Mouse (Mus musculus): Measurements from ENCODE around the gene Rbfox1. TPM values are rescaled to one million over a fixed set of nuclear protein-coding genes. Genes with fewer than 3 reads are reported as not detected.

Rbfox1 gene
- total and polyA plus RNA-seq, 2 experiments from 2014 or later: 129 to 214 TPM

DNA sequence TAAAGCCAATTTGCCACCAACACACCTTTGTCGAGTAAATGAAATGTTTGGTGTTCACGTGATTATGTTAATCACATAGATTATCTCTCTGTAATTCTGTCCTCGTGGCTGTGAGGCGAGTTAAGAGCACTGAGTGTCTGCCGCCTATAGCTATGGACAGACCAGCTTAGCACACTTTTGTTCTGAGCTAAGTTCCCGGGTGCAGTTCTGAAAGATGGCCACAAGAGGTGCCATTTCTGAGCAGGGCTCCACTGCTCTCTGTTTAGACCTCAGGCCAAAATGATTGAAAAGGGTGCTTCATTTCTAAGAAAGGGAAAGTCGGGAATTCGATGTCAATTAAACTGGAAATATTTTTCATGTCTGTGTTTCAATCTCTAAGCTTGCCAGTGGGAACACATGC lies 617.1 kb downstream of the Rbfox1 start:
- WGBS: 22% methylated on average over 8 of the region's 8 CpGs
- Histone ChIP-seq H3K4me2 (ENCODE audit: low read depth) (no peak overlapping the region), H3K27ac (ENCODE audit: low read depth, low read length) (no peak overlapping the region), H3K27me3 (ENCODE audit: insufficient read depth, low read length) (no peaks in the 10 kb centered on the region), H3K36me3 (ENCODE audit: insufficient read depth) (no peaks in the 10 kb centered on the region), H3K4me1 (ENCODE audit: insufficient read depth) (no peaks in the 10 kb centered on the region), H3K4me3 (ENCODE audit: low read depth, low read length) (no peak overlapping the region), H3K9ac (no peak overlapping the region), H3K9me3 (ENCODE audit: low read length) (no peaks in the 10 kb centered on the region)
- ATAC-seq (peak; percentile 56), DNase-seq (peak; percentile 57)
- TF ChIP-seq CTCF (IDR thresholded peaks at IDR 0.05; ENCODE audit: low read depth): peak; percentile 79

- peak; percentile 82 for TF ChIP-seq CTCF (IDR thresholded peaks at IDR 0.05; ENCODE audit: low read depth)
- no peaks in the 10 kb centered on the region for H3K36me3 ChIP-seq (ENCODE audit: insufficient read depth)
- 54% methylated on average over 5 of the region's 5 CpGs for WGBS
- no peak overlapping the region for H3K27ac ChIP-seq (ENCODE audit: low read depth, low read length)
- H3K9ac ChIP-seq: no peak overlapping the region
- no peak overlapping the region for H3K4me3 ChIP-seq (ENCODE audit: low read depth, low read length)
- H3K27me3 ChIP-seq (ENCODE audit: insufficient read depth, low read length): no peaks in the 10 kb centered on the region
- peak; percentile 81 for DNase-seq
- no peak overlapping the region for H3K4me2 ChIP-seq (ENCODE audit: low read depth)
- H3K9me3 ChIP-seq (ENCODE audit: low read length): no peaks in the 10 kb centered on the region
- H3K4me1 ChIP-seq (ENCODE audit: insufficient read depth): no peaks in the 10 kb centered on the region
- ATAC-seq: no peak
Measured at GRCm38 (mm10) chr16:6503573-6504331, 618.6 kb downstream of the Rbfox1 start.

DNA sequence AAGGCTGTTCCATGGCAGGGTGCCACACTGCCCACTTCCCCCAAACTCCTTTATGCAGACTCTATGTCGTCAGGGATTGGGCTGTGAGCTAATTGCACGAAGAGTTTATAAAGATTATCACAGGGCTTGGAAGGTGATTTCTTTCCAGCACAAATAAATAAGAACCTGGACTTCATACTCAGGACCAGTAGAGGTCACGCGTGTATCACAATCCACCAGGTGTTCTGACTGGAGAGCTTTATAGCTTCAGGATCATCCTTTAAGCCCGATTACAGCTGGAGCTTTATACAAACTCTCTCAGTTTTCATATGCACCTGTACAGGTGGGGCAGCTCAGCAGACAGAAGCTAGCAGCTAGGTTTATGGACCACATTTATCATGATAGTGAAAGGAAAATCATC lies 623.8 kb downstream of the Rbfox1 start:
- Histone ChIP-seq H3K36me3 (ENCODE audit: insufficient read depth) (no peaks in the 10 kb centered on the region), H3K27me3 (ENCODE audit: insufficient read depth, low read length) (no peaks in the 10 kb centered on the region), H3K27ac (ENCODE audit: low read depth, low read length) (no peak overlapping the region), H3K4me2 (ENCODE audit: low read depth) (no peak overlapping the region), H3K9me3 (ENCODE audit: low read length) (no peaks in the 10 kb centered on the region), H3K9ac (no peak overlapping the region), H3K4me1 (ENCODE audit: insufficient read depth) (no peaks in the 10 kb centered on the region), H3K4me3 (ENCODE audit: low read depth, low read length) (no peak overlapping the region)
- peak; percentile 27; the same call in 1 of the 2 replicates for TF ChIP-seq CTCF (IDR thresholded peaks at IDR 0.05; ENCODE audit: low read depth)
- DNase-seq (no peak), ATAC-seq (no peak)
- WGBS: 60% methylated on average over 5 of the region's 5 CpGs

GRCm38 (mm10) chr16:6519474-6519873 lies 634.3 kb downstream of the Rbfox1 start:
- ATAC-seq (no peak), DNase-seq (no peak)
- WGBS: 79% methylated on average over 3 of the region's 3 CpGs
- Histone ChIP-seq H3K4me3 (ENCODE audit: low read depth, low read length) (no peak overlapping the region), H3K4me1 (ENCODE audit: insufficient read depth) (no peaks in the 10 kb centered on the region), H3K27ac (ENCODE audit: low read depth, low read length) (no peak overlapping the region), H3K4me2 (ENCODE audit: low read depth) (no peak overlapping the region), H3K27me3 (ENCODE audit: insufficient read depth, low read length) (no peaks in the 10 kb centered on the region), H3K9me3 (ENCODE audit: low read length) (no peaks in the 10 kb centered on the region), H3K9ac (no peak overlapping the region), H3K36me3 (ENCODE audit: insufficient read depth) (no peaks in the 10 kb centered on the region)
- no peak for TF ChIP-seq CTCF (IDR thresholded peaks at IDR 0.05; ENCODE audit: low read depth)

DNA sequence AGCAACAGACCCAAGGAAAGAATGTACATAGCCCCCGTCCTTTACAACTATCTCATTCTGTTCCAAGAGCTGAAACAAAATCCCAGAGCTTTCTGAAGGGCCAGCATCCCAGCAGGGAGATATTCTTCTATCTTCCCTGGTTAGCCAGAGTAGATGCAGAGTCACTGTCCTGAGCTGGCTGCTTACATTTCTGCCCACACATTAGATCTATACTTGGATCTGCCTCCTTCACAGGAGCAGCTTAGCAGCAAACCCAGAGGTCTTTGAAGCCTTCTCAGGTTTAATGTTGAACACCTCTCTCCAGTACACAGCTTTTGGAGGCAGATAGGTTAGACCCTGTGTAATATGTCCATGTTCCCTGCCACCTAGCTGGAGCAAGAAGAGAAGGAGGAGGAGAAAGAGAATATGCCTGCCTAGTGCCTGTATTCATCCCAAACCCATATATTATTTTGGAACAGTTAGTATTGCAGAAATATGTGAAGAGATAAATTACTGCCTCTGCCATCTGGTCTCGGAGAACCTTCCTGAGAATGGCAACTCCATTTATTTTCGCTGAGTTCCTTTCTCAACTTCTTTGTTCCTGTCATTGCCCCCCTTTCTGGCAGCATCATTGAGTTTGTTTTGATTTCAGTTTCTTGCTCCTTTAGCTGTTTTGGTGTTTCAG lies 640.5 kb downstream of the Rbfox1 start:
- H3K4me1 ChIP-seq (ENCODE audit: insufficient read depth): no peaks in the 10 kb centered on the region
- H3K4me2 ChIP-seq (ENCODE audit: low read depth): no peak overlapping the region
- no peak overlapping the region for H3K4me3 ChIP-seq (ENCODE audit: low read depth, low read length)
- no peaks in the 10 kb centered on the region for H3K9me3 ChIP-seq (ENCODE audit: low read length)
- H3K27me3 ChIP-seq (ENCODE audit: insufficient read depth, low read length): no peaks in the 10 kb centered on the region
- DNase-seq (peak; percentile 34), ATAC-seq (no peak)
- whole genome bisulfite sequencing: 60% methylated on average over 3 of the region's 3 CpGs
- no peaks in the 10 kb centered on the region for H3K36me3 ChIP-seq (ENCODE audit: insufficient read depth)
- TF ChIP-seq CTCF (IDR thresholded peaks at IDR 0.05; ENCODE audit: low read depth): no peak
- H3K27ac ChIP-seq (ENCODE audit: low read depth, low read length): no peak overlapping the region
- no peak overlapping the region for H3K9ac ChIP-seq

DNA sequence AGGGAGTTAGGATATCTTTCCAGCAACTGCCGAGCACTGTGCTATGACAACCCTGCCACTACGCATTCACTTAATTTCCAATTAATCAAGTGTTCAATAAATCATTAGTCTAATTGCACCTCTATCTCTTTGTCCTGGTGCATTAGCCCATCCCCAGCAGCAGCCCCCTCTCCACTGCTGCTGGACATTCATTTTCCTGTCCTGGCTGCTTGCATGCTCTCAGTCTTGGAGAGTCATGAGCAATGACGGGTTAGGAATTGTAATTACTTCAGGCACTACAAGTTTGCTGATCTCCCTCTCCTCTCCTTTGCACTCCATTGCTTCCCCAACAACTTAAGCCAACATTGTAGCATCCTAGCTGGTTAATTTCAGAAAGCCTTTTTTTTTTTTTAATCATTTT lies 646.3 kb downstream of the Rbfox1 start:
- Histone ChIP-seq H3K27ac (ENCODE audit: low read depth, low read length) (no peak overlapping the region), H3K36me3 (ENCODE audit: insufficient read depth) (no peaks in the 10 kb centered on the region), H3K9me3 (ENCODE audit: low read length) (no peaks in the 10 kb centered on the region), H3K9ac (no peak overlapping the region), H3K4me2 (ENCODE audit: low read depth) (no peak overlapping the region), H3K4me1 (ENCODE audit: insufficient read depth) (0 out of 2 replicates have a peak, but pooled peaks cover 3% of the 10 kb centered on the region), H3K27me3 (ENCODE audit: insufficient read depth, low read length) (no peaks in the 10 kb centered on the region), H3K4me3 (ENCODE audit: low read depth, low read length) (no peak overlapping the region)
- ATAC-seq (no peak), DNase-seq (no peak)
- TF ChIP-seq CTCF (IDR thresholded peaks at IDR 0.05; ENCODE audit: low read depth): no peak
- 38% methylated on average over 3 of the region's 3 CpGs for WGBS

Measured in forebrain, postnatal 0 days (tissue).